Mouse (Mus musculus): ENCODE results near the gene F12. TPM values are rescaled to one million over a fixed set of nuclear protein-coding genes. Genes with fewer than 3 reads are reported as not detected.

Gene F12
- 4.3 and 60.0 TPM in 2 replicates for total RNA-seq (2021)
- long read RNA-seq, experiment 1, partial matches to known transcripts, result 1 of 6 reads
- long read RNA-seq, experiment 1, other reads (novel, unspliced or antisense), result 1 of 6 reads
- long read RNA-seq, experiment 2, transcript F12-201 (14 exons, 1,960 nt), result major isoform, 58 of 77 reads
- long read RNA-seq, experiment 2, partial matches to known transcripts, result 10 of 77 reads
- long read RNA-seq, experiment 2, other reads (novel, unspliced or antisense), result 9 of 77 reads

- no peak for DNase-seq
Observed at GRCm38 (mm10) chr13:55426613-55427012, at the start of gene F12. Gene F12, minus strand, starts transcription at chr13:55426793.

GRCm38 (mm10) chr13:55476256-55476655, 49.7 kb upstream of the F12 start:
- DNase-seq, result no peak

GRCm38 (mm10) chr13:55475750-55476149, 49.2 kb upstream of the F12 start:
- no peak for DNase-seq

- no peak for DNase-seq
Observed at GRCm38 (mm10) chr13:55474621-55475069, 48.1 kb upstream of the F12 start.

- DNase-seq, result no peak
Observed at GRCm38 (mm10) chr13:55473961-55474360, 47.4 kb upstream of the F12 start.

DNA sequence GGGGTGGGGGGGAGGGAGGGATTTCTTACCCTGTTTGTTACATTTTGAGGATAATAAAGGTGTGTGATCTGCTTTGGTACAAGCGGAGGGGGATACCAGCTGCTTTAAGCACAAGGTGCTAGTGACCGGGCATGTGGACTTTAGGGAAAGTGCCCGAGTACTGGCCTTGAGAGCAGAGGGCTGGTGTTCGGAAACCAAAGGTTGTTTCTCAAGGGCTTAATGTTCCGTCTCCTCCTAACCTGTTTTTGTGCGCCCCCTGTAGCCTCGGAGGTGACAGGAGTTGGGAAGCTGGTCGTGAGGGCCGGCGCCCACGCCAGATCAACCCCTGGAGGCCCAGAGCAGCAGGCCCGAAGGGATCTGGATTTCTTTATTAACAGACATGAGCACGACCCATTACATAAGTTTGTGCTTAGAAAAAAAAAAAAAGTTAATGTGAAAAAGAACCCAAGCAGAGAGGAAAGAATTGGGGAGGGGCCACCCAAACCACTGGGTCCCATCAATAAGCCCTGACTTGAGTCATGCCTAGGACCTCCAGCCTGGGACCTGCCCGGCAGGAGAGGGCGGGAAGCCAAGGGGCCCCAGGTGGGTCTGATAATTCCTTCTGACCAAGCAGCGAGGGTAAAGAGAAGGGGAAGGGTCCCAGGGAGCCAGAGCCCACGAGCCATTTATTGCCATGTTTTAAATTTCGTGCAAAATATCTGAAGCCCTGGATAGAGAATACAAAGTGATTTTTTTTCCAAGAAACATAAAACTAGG, 46.7 kb upstream of the F12 start:
- no peak for DNase-seq

GRCm38 (mm10) chr13:55472132-55473022, 45.8 kb upstream of the F12 start:
- peak; percentile 64 for DNase-seq

GRCm38 (mm10) chr13:55471819-55472131, 45.2 kb upstream of the F12 start:
- DNase-seq, result no peak

DNA sequence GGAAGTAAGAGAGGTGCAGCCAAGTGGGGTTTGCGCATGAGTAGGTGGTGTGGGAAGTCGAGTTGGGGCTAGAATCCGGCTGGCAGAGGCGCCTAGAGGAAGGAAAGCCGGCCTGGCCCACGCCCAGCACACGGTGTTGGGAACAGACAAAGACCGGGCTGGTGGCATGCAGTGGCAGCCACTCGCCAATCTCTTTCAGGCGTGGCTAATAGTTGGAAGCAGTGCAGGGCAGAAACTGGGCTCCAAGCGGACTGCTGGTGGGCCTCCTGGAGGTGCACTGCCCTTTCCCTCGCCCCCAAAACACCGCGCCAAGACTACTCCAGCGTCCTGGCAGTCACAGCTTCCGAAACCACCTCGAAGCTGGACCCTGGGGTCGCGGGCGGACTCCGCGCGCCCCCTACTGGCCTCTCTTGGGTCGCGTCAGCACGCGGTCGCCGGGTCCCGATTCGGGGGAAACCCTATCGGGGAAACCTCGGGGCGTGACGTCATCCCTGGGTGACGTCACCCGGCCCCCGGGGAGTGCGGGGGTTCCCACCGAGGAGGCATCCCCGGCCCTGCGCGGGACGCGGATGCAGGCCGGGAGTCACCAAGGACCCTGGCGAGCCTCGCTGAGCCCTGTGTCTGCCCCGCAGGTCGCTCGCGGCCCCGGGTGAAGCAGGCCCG, 44.7 kb upstream of the F12 start:
- DNase-seq, result peak; percentile 93

DNA sequence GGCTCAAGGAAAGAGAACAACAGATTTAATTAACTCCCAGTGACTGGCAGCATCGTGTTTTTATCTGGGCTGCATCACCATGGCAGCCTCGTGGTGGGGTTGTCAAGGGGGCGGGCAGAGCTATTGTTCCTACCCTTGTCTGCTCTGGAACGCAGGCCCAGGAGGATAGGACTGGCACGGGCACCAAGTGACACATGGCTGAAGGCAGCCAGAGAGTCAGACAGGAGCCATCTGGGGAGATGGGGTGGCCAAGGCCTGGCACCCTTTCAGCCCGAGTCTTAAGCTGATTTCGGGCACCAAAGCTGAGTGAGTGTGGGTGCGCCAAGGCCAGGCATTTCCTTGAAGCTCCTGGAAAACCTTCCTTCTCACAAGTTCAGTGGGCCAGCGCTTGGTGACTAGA, 43.8 kb upstream of the F12 start:
- peak; percentile 62 for DNase-seq

GRCm38 (mm10) chr13:55468851-55469560, 42.4 kb upstream of the F12 start:
- DNase-seq, result peak; percentile 84

DNA sequence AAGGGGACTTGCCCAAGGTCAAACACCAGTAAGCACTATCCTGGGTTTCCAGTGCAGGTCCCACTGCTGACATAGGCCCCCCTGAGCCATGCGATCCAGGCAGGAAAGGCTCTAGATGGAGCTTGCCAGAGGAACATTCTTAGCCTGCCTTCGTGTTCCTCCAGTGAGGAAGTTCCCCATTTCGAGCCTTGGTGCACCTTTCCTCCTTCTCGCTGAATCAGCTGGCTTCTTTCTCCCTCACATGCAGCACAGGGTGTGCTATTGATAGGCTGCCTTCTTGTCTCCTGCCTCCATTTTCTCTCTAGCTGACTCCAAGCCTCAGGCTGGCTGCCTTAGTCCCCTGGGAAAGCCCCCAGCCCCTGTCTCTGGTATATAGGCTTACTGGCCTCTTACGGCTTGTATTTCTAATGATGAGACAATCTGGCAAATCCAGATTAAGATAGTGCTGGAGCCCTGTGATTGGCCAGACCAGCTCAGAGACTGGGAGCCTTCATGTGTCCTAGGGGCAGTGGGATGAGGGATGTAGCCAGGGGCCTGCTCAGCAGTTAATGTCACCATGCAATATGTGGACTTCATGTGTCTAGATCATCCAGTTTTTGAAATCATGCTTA, 39.3 kb upstream of the F12 start:
- DNase-seq, result no peak

DNA sequence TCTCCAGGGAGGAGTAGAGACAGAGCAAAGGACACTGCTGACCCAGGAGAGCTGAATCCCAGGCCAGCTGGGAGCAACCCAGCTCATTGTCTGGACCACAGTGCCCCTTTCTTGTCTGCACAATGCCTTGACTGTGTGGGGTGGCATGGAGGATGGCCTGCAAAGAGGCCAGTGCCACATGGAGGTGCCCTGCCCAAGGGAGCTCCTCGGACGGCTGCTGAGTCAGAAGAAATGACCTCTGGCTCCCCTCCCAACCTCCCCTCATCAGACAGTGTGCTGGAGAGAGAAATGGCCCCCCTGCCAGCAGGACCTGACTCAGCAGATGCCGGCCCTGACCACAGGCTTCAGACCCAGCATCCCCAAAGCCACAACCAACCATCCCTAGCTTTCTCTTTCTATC, 38.6 kb upstream of the F12 start:
- DNase-seq, result peak; percentile 70

- peak; percentile 77 for DNase-seq
Observed at GRCm38 (mm10) chr13:55464027-55464884, 37.7 kb upstream of the F12 start, which contains the start of gene Prr7. Gene Prr7, plus strand, starts transcription at chr13:55464267.

- no peak for DNase-seq
Observed at GRCm38 (mm10) chr13:55463399-55464026, 36.9 kb upstream of the F12 start.

DNA sequence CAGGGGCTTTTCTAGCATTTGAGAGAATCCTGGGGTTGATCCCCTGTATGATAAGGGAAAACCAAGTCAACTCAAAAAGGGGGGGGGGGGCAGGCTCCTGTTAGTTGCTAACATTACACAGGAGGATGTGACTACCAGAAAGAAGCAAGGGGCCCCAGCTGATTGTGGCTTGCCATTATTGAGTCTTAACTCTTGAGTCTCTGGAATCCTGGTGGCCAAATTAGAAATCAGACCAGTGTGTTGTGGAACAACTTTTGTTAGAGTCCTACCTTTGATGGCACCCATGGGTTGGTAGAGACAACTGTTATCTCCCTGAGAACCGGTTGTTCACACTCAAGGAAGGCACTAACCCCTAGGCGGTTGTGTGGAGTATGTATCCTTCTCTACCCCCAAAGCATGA, 36.4 kb upstream of the F12 start:
- no peak for DNase-seq

GRCm38 (mm10) chr13:55451785-55452549, 25.4 kb upstream of the F12 start:
- DNase-seq, result no peak

- no peak for DNase-seq
Observed at GRCm38 (mm10) chr13:55451296-55451695, 24.7 kb upstream of the F12 start.

- DNase-seq, result peak; percentile 93
Observed at GRCm38 (mm10) chr13:55450511-55450980, 24.0 kb upstream of the F12 start.
